Mouse (Mus musculus): ENCODE measurements around the gene Prkg1. TPM values are rescaled to one million over a fixed set of nuclear protein-coding genes. Genes with fewer than 3 reads are reported as not detected.
A peak's percentile ranks its signal among the peaks of the same experiment; 100 is the strongest.

The Prkg1 gene
- total RNA-seq, 2 experiments from 2014 or later: 0.31 TPM; not detected in 1

GRCm38 (mm10) chr19:31750976-31751676 is 13.7 kb downstream of the Prkg1 start:
- no peak for ATAC-seq (replicated peaks; ENCODE audit: poor library complexity, severe bottlenecking)

- ATAC-seq (replicated peaks; ENCODE audit: poor library complexity, severe bottlenecking): no peak
These were observed 18.2 kb downstream of the Prkg1 start for GRCm38 (mm10) chr19:31746635-31747034.

- no peak for ATAC-seq (replicated peaks; ENCODE audit: poor library complexity, severe bottlenecking)
These were observed 21.4 kb downstream of the Prkg1 start for GRCm38 (mm10) chr19:31743241-31744045.

GRCm38 (mm10) chr19:31714900-31715299 is 49.9 kb downstream of the Prkg1 start:
- no peak for ATAC-seq (replicated peaks; ENCODE audit: poor library complexity, severe bottlenecking)

- ATAC-seq (replicated peaks; ENCODE audit: poor library complexity, severe bottlenecking): no peak
These were observed 50.4 kb downstream of the Prkg1 start for GRCm38 (mm10) chr19:31714418-31714817.

- no peak for ATAC-seq (replicated peaks; ENCODE audit: poor library complexity, severe bottlenecking)
These were observed 51.5 kb downstream of the Prkg1 start for GRCm38 (mm10) chr19:31713321-31713720.

GRCm38 (mm10) chr19:31710336-31710735 is 54.5 kb downstream of the Prkg1 start:
- no peak for ATAC-seq (replicated peaks; ENCODE audit: poor library complexity, severe bottlenecking)

GRCm38 (mm10) chr19:31703991-31704390 is 60.8 kb downstream of the Prkg1 start:
- ATAC-seq (replicated peaks; ENCODE audit: poor library complexity, severe bottlenecking): no peak

- ATAC-seq (replicated peaks; ENCODE audit: poor library complexity, severe bottlenecking): no peak
These were observed 65.9 kb downstream of the Prkg1 start for GRCm38 (mm10) chr19:31698916-31699315.

- no peak for ATAC-seq (replicated peaks; ENCODE audit: poor library complexity, severe bottlenecking)
These were observed 84.0 kb downstream of the Prkg1 start for GRCm38 (mm10) chr19:31680821-31681220.

GRCm38 (mm10) chr19:31678324-31678723 is 86.5 kb downstream of the Prkg1 start:
- ATAC-seq (replicated peaks; ENCODE audit: poor library complexity, severe bottlenecking): no peak

- no peak for ATAC-seq (replicated peaks; ENCODE audit: poor library complexity, severe bottlenecking)
These were observed 93.1 kb downstream of the Prkg1 start for GRCm38 (mm10) chr19:31671726-31672125.

- ATAC-seq (replicated peaks; ENCODE audit: poor library complexity, severe bottlenecking): no peak
These were observed 99.8 kb downstream of the Prkg1 start for GRCm38 (mm10) chr19:31665007-31665406.

GRCm38 (mm10) chr19:31664159-31664991 is 100.5 kb downstream of the Prkg1 start:
- peak; percentile 84 for ATAC-seq (replicated peaks; ENCODE audit: poor library complexity, severe bottlenecking)

- peak; percentile 50 for ATAC-seq (replicated peaks; ENCODE audit: poor library complexity, severe bottlenecking)
These were observed 101.2 kb downstream of the Prkg1 start for GRCm38 (mm10) chr19:31663437-31664158.

- no peak for ATAC-seq (replicated peaks; ENCODE audit: poor library complexity, severe bottlenecking)
These were observed 102.0 kb downstream of the Prkg1 start for GRCm38 (mm10) chr19:31662802-31663201.

GRCm38 (mm10) chr19:31658751-31659397 is 106.0 kb downstream of the Prkg1 start:
- no peak for ATAC-seq (replicated peaks; ENCODE audit: poor library complexity, severe bottlenecking)

- ATAC-seq (replicated peaks; ENCODE audit: poor library complexity, severe bottlenecking): no peak
These were observed 108.6 kb downstream of the Prkg1 start for GRCm38 (mm10) chr19:31656256-31656655.

GRCm38 (mm10) chr19:31655826-31656225 is 109.0 kb downstream of the Prkg1 start:
- no peak for ATAC-seq (replicated peaks; ENCODE audit: poor library complexity, severe bottlenecking)

- no peak for ATAC-seq (replicated peaks; ENCODE audit: poor library complexity, severe bottlenecking)
These were observed 110.8 kb downstream of the Prkg1 start for GRCm38 (mm10) chr19:31654022-31654421.
